Mouse (Mus musculus) brain, embryonic 14.5 days (tissue): ENCODE measurements around the gene Crtac1.

Experiments used
- CTCF ChIP-seq: fragments of 200-500 bp; IDR thresholded peaks from 2 replicates; pipeline ENCODE4 v1.5.1; 2012; ENCODE audit warnings: inconsistent platforms, mild to moderate bottlenecking, moderate library complexity, borderline replicate concordance; ENCODE audit not compliant: insufficient read depth, insufficient read length; ENCODE audit errors: extremely low read depth
- POLR2A ChIP-seq: fragments of 200-500 bp; IDR thresholded peaks from 2 replicates; pipeline ENCODE4 v1.6.1; 2012; ENCODE audit warnings: mild to moderate bottlenecking, inconsistent platforms, borderline replicate concordance; ENCODE audit not compliant: poor library complexity, insufficient read depth, insufficient read length, severe bottlenecking; ENCODE audit errors: extremely low read depth

GRCm38 (mm10) chr19:42290954-42291661 is 140.5 kb downstream of the Crtac1 start:
- TF ChIP-seq CTCF (no peak), POLR2A (no peak)
